Mouse (Mus musculus): ENCODE measurements around the gene Olfr1288. TPM values are rescaled to one million over a fixed set of nuclear protein-coding genes. Genes with fewer than 3 reads are reported as not detected.

The Olfr1288 gene
- not detected for total RNA-seq (2023)

GRCm38 (mm10) chr2:111473801-111474200, at the start of gene Olfr1288:
TSS of gene Olfr1288 (plus strand) at chr2:111474101.

GRCm38 (mm10) chr2:111448842-111449241, 25.1 kb upstream of the Olfr1288 start, which contains the start of gene Olfr1287:
TSS of gene Olfr1287 (plus strand) at chr2:111449142.

GRCm38 (mm10) chr2:111480519-111480918, 6.6 kb downstream of the Olfr1288 start, which contains the start of gene Olfr1289:
TSS of gene Olfr1289 (plus strand) at chr2:111480819.

GRCm38 (mm10) chr2:111493729-111494128, 19.8 kb downstream of the Olfr1288 start, which contains the start of gene Olfr1290:
TSS of gene Olfr1290 (minus strand) at chr2:111493829.

GRCm38 (mm10) chr2:111496880-111497279, 23.0 kb downstream of the Olfr1288 start, which contains the start of gene Olfr1291-ps1:
TSS of gene Olfr1291-ps1 (plus strand) at chr2:111497180.

GRCm38 (mm10) chr2:111524903-111525302, 51.0 kb downstream of the Olfr1288 start, which contains the start of gene Olfr1293-ps:
TSS of gene Olfr1293-ps (plus strand) at chr2:111525203.

Other genes starting within 250 kb of the Olfr1288 start
- gene 4930430A15Rik, start 244.5 kb upstream of the Olfr1288 start, total RNA-seq (2023) = not detected
- not detected for gene Olfr1275, start 238.8 kb upstream of the Olfr1288 start, total RNA-seq (2023)
- gene Olfr1276, start 219.6 kb upstream of the Olfr1288 start, total RNA-seq (2023) = not detected
- not detected for gene Olfr1277, start 200.0 kb upstream of the Olfr1288 start, total RNA-seq (2023)
- gene Olfr1278, start 184.0 kb upstream of the Olfr1288 start, total RNA-seq (2023) = not detected
- gene Olfr1279, start 173.5 kb upstream of the Olfr1288 start, total RNA-seq (2023) = not detected
- not detected for gene Olfr1280, start 160.1 kb upstream of the Olfr1288 start, total RNA-seq (2023)
- gene Olfr1281, start 147.6 kb upstream of the Olfr1288 start, total RNA-seq (2023) = not detected
- not detected for gene Olfr1282, start 138.0 kb upstream of the Olfr1288 start, total RNA-seq (2023)
- gene Olfr1283, start 107.3 kb upstream of the Olfr1288 start, total RNA-seq (2023) = not detected
- not detected for gene Olfr1284, start 98.6 kb upstream of the Olfr1288 start, total RNA-seq (2023)
- not detected for gene Olfr1286, start 51.0 kb upstream of the Olfr1288 start, total RNA-seq (2023)
- not detected for gene Olfr1287, start 25.0 kb upstream of the Olfr1288 start, total RNA-seq (2023)
- not detected for gene Olfr1289, start 6.7 kb downstream of the Olfr1288 start, total RNA-seq (2023)
- not detected for gene Olfr1290, start 19.7 kb downstream of the Olfr1288 start, total RNA-seq (2023)
- not detected for gene Olfr1291-ps1, start 23.1 kb downstream of the Olfr1288 start, total RNA-seq (2023)
- not detected for gene Olfr1293-ps, start 51.1 kb downstream of the Olfr1288 start, total RNA-seq (2023)
- not detected for gene Olfr1294, start 66.2 kb downstream of the Olfr1288 start, total RNA-seq (2023)
- not detected for gene Olfr1295, start 95.6 kb downstream of the Olfr1288 start, total RNA-seq (2023)
- not detected for gene Olfr1297, start 152.4 kb downstream of the Olfr1288 start, total RNA-seq (2023)
- not detected for gene Olfr1298, start 175.1 kb downstream of the Olfr1288 start, total RNA-seq (2023)
- not detected for gene Olfr1299, start 187.3 kb downstream of the Olfr1288 start, total RNA-seq (2023)